Mouse (Mus musculus): ENCODE results near the gene Fxyd6.

GRCm38 (mm10) chr9:45386698-45387097 lies 16.7 kb downstream of the Fxyd6 start:
- TF ChIP-seq MAZ (IDR thresholded peaks at IDR 0.05; ENCODE audit: low read depth, low read length) (no peak), NRF1 (IDR thresholded peaks at IDR 0.05; ENCODE audit: low read depth, low read length) (no peak), CTCF (conservative IDR thresholded peaks at IDR 0.05 in 1 of 2, IDR thresholded peaks at IDR 0.05 in 1 of 2; ENCODE audit: low read depth in 2 of 2, low read length in 2 of 2) (no peak), POLR2A (IDR thresholded peaks at IDR 0.05; ENCODE audit: low read depth, low read length) (no peak), EP300 (IDR thresholded peaks at IDR 0.05; ENCODE audit: low read length) (no peak), GABPA (IDR thresholded peaks at IDR 0.05; ENCODE audit: insufficient replicate concordance, low read depth, low read length) (no peak), HCFC1 (IDR thresholded peaks at IDR 0.05; ENCODE audit: low read depth, low read length) (no peak), USF1 (IDR thresholded peaks at IDR 0.05; ENCODE audit: low read depth, low read length) (no peak), POLR2AphosphoS2 (IDR thresholded peaks at IDR 0.05; ENCODE audit: low read depth, low read length) (no peak), CHD2 (IDR thresholded peaks at IDR 0.05; ENCODE audit: low read length) (no peak)

Data from CH12.LX (cell line).